13 mouse cellular contexts compared by ENCODE assay signal in genomic region chr15:83746311-83746710, GRCm38 (mm10). TPM values are rescaled to one million over a fixed set of nuclear protein-coding genes. Genes with fewer than 3 reads are reported as not detected.
A peak's percentile ranks its signal among the peaks of the same experiment; 100 is the strongest.
DNase-seq lines count a peak whose midpoint lies in the region; ATAC-seq and TF ChIP-seq lines count a peak whose summit lies in the region.
"Had no signal": no experiment of that assay in that cellular context is flagged by ENCODE, and none has a peak within 500 bp of the region (broad histone marks: within the 10 kb centered on the region; RNA-seq: fewer than 3 reads in every experiment).

No protein-coding gene starts in this region.

- no peak for TF ChIP-seq EP300 in liver, postnatal 0 days (IDR thresholded peaks at IDR 0.05; ENCODE audit: low read depth)

- no peaks in the 10 kb centered on the region for H3K9me3 ChIP-seq in lung, embryonic 16.5 days (ENCODE audit: control insufficient read depth, low read length)
- no peaks in the 10 kb centered on the region for H3K9me3 ChIP-seq in embryonic facial prominence, embryonic 13.5 days
- no peaks in the 10 kb centered on the region for H3K9me3 ChIP-seq in liver, postnatal 0 days (ENCODE audit: low read length)

- H3K27me3 ChIP-seq in lung, embryonic 16.5 days (ENCODE audit: control insufficient read depth, insufficient read depth, low read depth, low read length), result no peaks in the 10 kb centered on the region; the same call in 1 of the 2 replicates
- no peaks in the 10 kb centered on the region for H3K27me3 ChIP-seq in embryonic facial prominence, embryonic 13.5 days
- H3K27me3 ChIP-seq in liver, postnatal 0 days (ENCODE audit: insufficient read depth, low read length), result no peaks in the 10 kb centered on the region

- no peak overlapping the region for H3K4me3 ChIP-seq in lung, embryonic 16.5 days (ENCODE audit: low read length)
- no peak overlapping the region for H3K4me3 ChIP-seq in embryonic facial prominence, embryonic 13.5 days
- H3K4me3 ChIP-seq in left cerebral cortex, adult 2 months, result no peak overlapping the region
- H3K4me3 ChIP-seq in liver, postnatal 0 days (ENCODE audit: low read depth, low read length), result no peak overlapping the region
- H3K4me3 ChIP-seq: erythroblast, embryonic 14.5 days had no signal

- TF ChIP-seq CTCF in left cerebral cortex, adult 2 months (IDR thresholded peaks at IDR 0.05), result no peak
- no peak for TF ChIP-seq CTCF in liver, postnatal 0 days (IDR thresholded peaks at IDR 0.05; ENCODE audit: low read depth)

- peaks cover 5% of the 10 kb centered on the region for H3K4me1 ChIP-seq in lung, embryonic 16.5 days (replicated peaks; ENCODE audit: control insufficient read depth, insufficient read depth, low read length)
- peaks cover 25% of the 10 kb centered on the region for H3K4me1 ChIP-seq in embryonic facial prominence, embryonic 13.5 days
- no peaks in the 10 kb centered on the region for H3K4me1 ChIP-seq in liver, postnatal 0 days (ENCODE audit: insufficient read depth)

- no peak overlapping the region for H3K27ac ChIP-seq in lung, embryonic 16.5 days (ENCODE audit: low read length)
- H3K27ac ChIP-seq in embryonic facial prominence, embryonic 13.5 days, result peak overlapping the region; percentile 78
- H3K27ac ChIP-seq in left cerebral cortex, adult 2 months, result no peak overlapping the region
- no peak overlapping the region for H3K27ac ChIP-seq in liver, postnatal 0 days (ENCODE audit: low read depth)

- intact Hi-C loops in left cerebral cortex, adult 2 months (cut with DNase I), result loop anchor here (2.0 kb wide), 1 partner anchor 22 kb away; the partner anchor contains the start of gene Scube1

- H3K36me3 ChIP-seq in lung, embryonic 16.5 days (ENCODE audit: control insufficient read depth, insufficient read depth, low read length), result no peaks in the 10 kb centered on the region
- H3K36me3 ChIP-seq in embryonic facial prominence, embryonic 13.5 days, result no peaks in the 10 kb centered on the region
- H3K36me3 ChIP-seq in liver, postnatal 0 days (replicated peaks; ENCODE audit: insufficient read depth, low read length), result no peaks in the 10 kb centered on the region

- no peak overlapping the region for H3K4me2 ChIP-seq in lung, embryonic 16.5 days (ENCODE audit: low read depth, low read length)
- H3K4me2 ChIP-seq in embryonic facial prominence, embryonic 13.5 days, result no peak overlapping the region
- H3K4me2 ChIP-seq in liver, postnatal 0 days (ENCODE audit: low read depth, low read length), result no peak overlapping the region

- 0 out of 2 replicates have a peak, but pooled peaks have one; percentile 20 for ATAC-seq in lung, embryonic 16.5 days (ENCODE audit: low read depth)
- no peak for ATAC-seq in embryonic facial prominence, embryonic 13.5 days (ENCODE audit: insufficient number of reproducible peaks, insufficient read depth, low FRiP score, low TSS enrichment, low read depth)
- no peak for ATAC-seq in liver, postnatal 0 days

- no peak for DNase-seq in lung, postnatal 14 days
- DNase-seq in left cerebral cortex, adult 2 months (ENCODE audit: extremely low spot score in 1 of 2, low spot score in 2 of 2), result peak; percentile 72 to 73
- peak; percentile 72 for DNase-seq in right cerebral cortex, postnatal 25 days
- DNase-seq in layer of hippocampus, adult 9-11 months, result no peak
- DNase-seq in liver, postnatal 0 days, result no peak
- DNase-seq: heart, adult 11 months; layer of hippocampus, postnatal 36 days; thymus, postnatal 36 days had no signal

- H3K9ac ChIP-seq in lung, embryonic 16.5 days (ENCODE audit: low read length), result no peak overlapping the region
- H3K9ac ChIP-seq in embryonic facial prominence, embryonic 13.5 days, result no peak overlapping the region
- H3K9ac ChIP-seq in liver, postnatal 0 days (replicated peaks), result no peak overlapping the region

- WGBS in lung, embryonic 16.5 days, result 28% methylated on average over 16 of the region's 16 CpGs
- WGBS in embryonic facial prominence, embryonic 13.5 days, result 50% methylated on average over 16 of the region's 16 CpGs
- 69% methylated on average over 16 of the region's 16 CpGs for WGBS in liver, postnatal 0 days (ENCODE audit: insufficient replicate concordance)

RNA-seq across cellular contexts. Expression of gene Scube1, which starts 21.5 kb away (rescaled TPM):
- polyA plus RNA-seq in lung, embryonic 16.5 days (2015; fragmentation: Nextera tagmentation; extraction: Ambion mirVana), result 3.8 and 4.9 TPM in 2 replicates
- 22.9 and 24.1 TPM in 2 replicates for polyA plus RNA-seq in embryonic facial prominence, embryonic 13.5 days (2015; fragmentation: Nextera tagmentation; extraction: Ambion mirVana)
- total RNA-seq in left cerebral cortex, adult 2 months (2021), result 10 to 100 TPM; 72.2 to 74.2 TPM
- polyA plus RNA-seq in liver, postnatal 0 days (2015; fragmentation: Nextera tagmentation; extraction: Ambion mirVana), result 0.25 and 0.41 TPM in 2 replicates
- total RNA-seq: megakaryocyte, adult 5-6 weeks had no signal
- polyA plus RNA-seq: erythroblast, embryonic 14.5 days had no signal

RNA-seq across cellular contexts. Expression of gene Mpped1, which starts 33.0 kb away (rescaled TPM):
- 0.43 and 0.73 TPM in 2 replicates for polyA plus RNA-seq in lung, embryonic 16.5 days (2015; fragmentation: Nextera tagmentation; extraction: Ambion mirVana)
- 12.1 and 12.8 TPM in 2 replicates for polyA plus RNA-seq in embryonic facial prominence, embryonic 13.5 days (2015; fragmentation: Nextera tagmentation; extraction: Ambion mirVana)
- 100 to 1,000 TPM; 201 to 208 TPM for total RNA-seq in left cerebral cortex, adult 2 months (2021)
- polyA plus RNA-seq in liver, postnatal 0 days (2015; fragmentation: Nextera tagmentation; extraction: Ambion mirVana), result not detected in 2 replicates
- total RNA-seq: megakaryocyte, adult 5-6 weeks had no signal
- polyA plus RNA-seq: erythroblast, embryonic 14.5 days; small intestine, adult 2 months had no signal

Comparison
In these comparisons a context has a peak if more than half of its experiments do, and no peak if none do; other contexts are left out.
1. DNase-seq: peak in left cerebral cortex, adult 2 months (2 of 2) and right cerebral cortex, postnatal 25 days (single experiment); none in lung, postnatal 14 days (single experiment), layer of hippocampus, adult 9-11 months (single experiment) and liver, postnatal 0 days (single experiment).